Mouse (Mus musculus): Measurements from ENCODE around the gene Cdca7. TPM values are rescaled to one million over a fixed set of nuclear protein-coding genes. Genes with fewer than 3 reads are reported as not detected.

Cdca7 gene
- total RNA-seq (2021): 1 to 10 TPM; 3.1 to 9.1 TPM
- long read RNA-seq, experiment 1, partial matches to known transcripts: 1 of 4 reads
- long read RNA-seq, experiment 1, other reads (novel, unspliced or antisense): 1 of 4 reads
- long read RNA-seq, experiment 2, partial matches to known transcripts: 1 of 6 reads
- long read RNA-seq, experiment 2, other reads (novel, unspliced or antisense): 2 of 6 reads

DNA sequence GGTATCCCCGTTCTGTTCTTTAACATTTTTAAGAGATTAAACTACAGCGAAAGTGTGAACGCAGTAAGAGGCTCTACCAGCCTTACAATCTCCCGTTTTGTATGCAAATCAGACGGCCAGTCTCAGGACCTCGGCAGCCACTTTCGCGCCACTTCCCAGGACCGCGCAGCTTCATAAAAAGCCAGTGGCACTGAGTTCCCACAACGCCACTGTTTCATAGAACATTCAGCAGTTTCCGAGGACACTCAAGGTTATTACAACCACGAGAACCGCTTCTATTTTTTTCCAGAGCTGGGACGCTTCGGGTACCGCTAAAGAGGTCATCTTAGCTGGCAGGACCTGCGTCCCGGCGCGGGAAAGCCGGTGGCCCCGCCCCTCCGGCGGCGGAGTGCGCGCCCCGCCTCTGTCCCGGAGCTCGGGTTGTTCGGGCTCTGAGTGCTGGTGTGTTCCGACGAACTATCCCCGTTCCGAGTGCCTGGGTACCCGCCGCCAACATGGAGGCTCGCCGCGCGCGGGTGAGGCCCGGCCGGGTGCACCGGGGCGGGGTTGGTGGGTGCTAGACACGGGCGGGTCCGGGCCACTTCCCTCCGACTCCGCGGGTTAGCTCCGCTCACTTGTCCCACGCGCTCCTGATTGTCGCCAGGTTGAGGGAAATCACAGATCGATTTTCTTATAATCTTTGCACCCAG is at the start of gene Cdca7:
Gene Cdca7, plus strand, starts transcription at position 363 of the 689 bp plus-strand sequence.
- peak within 1 kb of the TSS; percentile 90 for H3K4me3 ChIP-seq
- peak within 1 kb of the TSS; percentile 92 for H3K27ac ChIP-seq
- DNase-seq (ENCODE audit: low spot score in 2 of 2): peak; percentile 12 to 48
- TF ChIP-seq CTCF (conservative IDR thresholded peaks at IDR 0.05): no peak

DNA sequence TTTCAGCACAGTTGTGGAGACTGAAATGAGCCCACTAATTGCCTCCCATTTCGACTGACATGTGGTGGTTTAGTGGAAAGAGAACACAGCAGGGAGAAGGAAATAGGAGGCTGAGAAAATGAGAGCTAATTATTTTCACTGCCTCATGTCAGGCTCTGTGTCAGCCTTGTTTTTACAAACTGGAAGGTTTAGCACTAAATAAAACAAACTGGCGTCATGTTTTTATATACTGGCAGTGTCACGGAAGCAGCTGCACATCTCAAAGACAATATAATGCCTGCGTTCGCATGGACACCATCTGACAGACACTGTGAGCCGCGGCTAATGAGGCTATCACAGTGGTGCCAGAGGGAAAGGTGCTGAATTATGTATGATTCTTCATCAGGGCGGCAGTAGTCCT is 49.2 kb upstream of the Cdca7 start:
- H3K4me3 ChIP-seq: peak overlapping the region; percentile 36
- peak overlapping the region; percentile 59 for H3K27ac ChIP-seq
- TF ChIP-seq CTCF (conservative IDR thresholded peaks at IDR 0.05): no peak
- DNase-seq (ENCODE audit: low spot score in 2 of 2): peak; percentile 26 to 52

DNA sequence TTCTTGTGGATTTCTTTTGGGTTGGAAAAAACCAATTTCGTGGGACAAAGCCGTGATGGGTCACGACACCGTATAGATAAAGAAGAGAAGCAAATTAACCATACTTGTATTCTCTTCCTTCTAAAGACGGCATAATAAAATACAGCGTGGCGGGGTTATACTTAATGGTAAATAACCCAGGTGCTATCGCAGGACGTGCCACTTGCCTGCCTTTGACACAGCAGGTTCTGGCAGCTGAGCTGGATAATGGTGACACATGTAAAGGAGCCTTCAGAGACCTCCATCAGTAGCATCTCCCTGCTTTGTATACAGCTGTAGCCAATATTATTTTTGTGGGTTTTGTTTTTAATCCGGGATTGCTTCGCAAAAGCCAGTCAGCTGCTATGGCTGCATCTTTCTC is 48.7 kb upstream of the Cdca7 start:
- peak overlapping the region; percentile 59 for H3K27ac ChIP-seq
- peak overlapping the region; percentile 36 for H3K4me3 ChIP-seq
- TF ChIP-seq CTCF (conservative IDR thresholded peaks at IDR 0.05): no peak
- DNase-seq (ENCODE audit: low spot score in 2 of 2): no peak

DNA sequence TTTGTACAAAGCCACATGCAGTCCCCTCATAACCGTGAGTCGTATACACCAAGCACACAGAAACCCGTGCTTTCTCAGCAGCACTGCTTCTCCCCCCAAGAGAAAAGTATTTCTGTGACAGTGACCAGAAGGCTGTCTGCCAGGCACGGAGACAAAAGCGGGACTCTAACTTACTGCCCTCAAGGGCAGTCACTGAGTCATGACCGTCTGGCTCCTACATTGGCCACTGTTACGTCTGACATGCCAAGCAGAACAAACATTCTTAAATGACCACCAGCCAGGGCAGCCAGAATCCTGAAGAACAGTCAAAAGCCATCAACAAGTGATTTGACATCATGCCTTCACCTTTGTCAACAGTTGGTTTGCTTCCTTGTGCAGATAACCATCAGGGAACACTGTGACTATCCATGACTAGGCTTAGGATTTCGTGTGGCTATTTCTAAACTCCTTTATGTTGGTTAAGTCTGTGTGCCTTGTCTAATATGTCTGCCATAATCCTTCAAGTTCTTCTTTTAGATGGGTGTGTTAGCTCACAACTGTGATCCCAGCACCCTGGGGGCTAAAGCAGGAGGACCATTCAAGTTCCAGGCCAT is 36.9 kb upstream of the Cdca7 start:
- TF ChIP-seq CTCF (conservative IDR thresholded peaks at IDR 0.05): no peak
- no peak for DNase-seq (ENCODE audit: low spot score in 2 of 2)
- no peak overlapping the region for H3K4me3 ChIP-seq
- no peak overlapping the region for H3K27ac ChIP-seq

DNA sequence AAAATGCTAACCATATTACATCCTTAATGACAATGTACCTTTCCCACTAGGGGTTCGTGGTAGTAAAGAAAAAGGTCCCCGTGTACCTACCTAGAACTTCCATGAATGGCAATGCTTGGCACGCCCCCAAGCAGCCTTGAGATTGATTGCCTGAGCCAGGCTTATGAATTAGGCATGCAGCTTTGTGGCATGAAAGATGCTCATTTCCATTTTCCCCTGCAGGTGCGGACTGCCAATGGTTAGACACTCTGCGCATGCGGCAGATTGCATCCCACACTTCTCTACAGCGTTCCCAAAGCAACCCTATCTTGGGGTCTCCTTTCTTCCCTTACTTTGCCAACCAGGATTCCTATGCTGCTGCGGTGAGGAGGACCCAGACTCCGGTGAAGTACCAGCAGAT is 34.9 kb upstream of the Cdca7 start:
- TF ChIP-seq CTCF (conservative IDR thresholded peaks at IDR 0.05): no peak
- no peak for DNase-seq (ENCODE audit: low spot score in 2 of 2)
- H3K4me3 ChIP-seq: no peak overlapping the region
- no peak overlapping the region for H3K27ac ChIP-seq

DNA sequence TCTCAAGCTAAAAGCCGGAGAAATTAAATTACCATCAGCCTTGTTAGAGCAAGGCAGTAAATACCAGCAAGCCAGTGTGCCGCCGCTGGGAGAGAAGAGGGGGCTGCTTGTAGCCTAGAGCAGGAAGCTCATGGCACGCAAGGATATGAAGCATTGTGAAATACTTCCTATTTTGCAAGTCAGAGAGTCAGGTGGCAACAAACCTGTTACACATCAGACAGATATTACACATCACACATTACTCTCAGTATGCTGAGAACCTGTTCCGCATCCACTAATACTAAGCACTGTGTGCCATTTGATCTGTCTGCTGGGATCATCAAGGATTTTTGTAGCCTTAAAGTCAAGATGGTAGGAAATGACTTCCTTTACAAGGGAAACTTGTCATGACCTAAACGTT is 33.1 kb upstream of the Cdca7 start:
- H3K27ac ChIP-seq: no peak overlapping the region
- H3K4me3 ChIP-seq: no peak overlapping the region
- no peak for DNase-seq (ENCODE audit: low spot score in 2 of 2)
- no peak for TF ChIP-seq CTCF (conservative IDR thresholded peaks at IDR 0.05)

DNA sequence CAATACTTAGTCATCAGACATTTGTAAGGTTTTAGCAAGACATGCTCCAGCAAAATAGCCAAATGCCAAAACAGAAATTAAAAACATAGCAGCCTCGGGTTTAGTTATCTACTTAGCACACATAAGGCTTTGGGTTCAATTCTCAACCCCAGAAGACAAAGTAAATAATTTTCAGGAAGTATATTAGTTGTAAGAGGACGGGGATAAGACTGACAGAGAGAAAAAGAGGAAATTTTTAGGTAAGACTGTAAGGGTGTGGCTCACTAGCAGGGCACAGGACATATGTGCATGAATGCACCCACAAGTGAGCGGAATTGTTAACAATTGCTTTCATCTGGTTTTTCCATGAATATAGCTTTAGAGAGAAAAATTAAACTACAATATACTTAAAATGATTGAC is 32.0 kb upstream of the Cdca7 start:
- DNase-seq (ENCODE audit: low spot score in 2 of 2): no peak
- TF ChIP-seq CTCF (conservative IDR thresholded peaks at IDR 0.05): no peak
- no peak overlapping the region for H3K27ac ChIP-seq
- H3K4me3 ChIP-seq: no peak overlapping the region

DNA sequence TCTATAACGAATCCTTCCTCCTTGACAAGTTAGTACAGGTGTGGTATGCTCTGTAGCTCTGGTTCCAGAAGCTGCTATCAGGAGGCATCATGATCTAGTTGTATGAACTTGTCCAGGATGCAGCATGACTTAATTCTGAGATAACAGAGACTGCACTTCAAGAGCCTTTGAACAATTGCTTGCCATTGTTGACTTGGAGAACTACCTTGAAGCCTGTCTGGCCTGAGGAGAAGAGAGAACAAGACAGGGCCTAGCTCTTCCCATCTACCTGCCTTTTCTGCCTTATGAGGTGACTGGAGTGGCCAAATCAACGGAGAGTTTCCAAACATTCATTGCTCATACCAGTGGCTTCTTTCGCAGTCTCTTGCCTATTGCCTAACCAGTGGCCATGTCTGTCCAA is 29.9 kb upstream of the Cdca7 start:
- no peak for TF ChIP-seq CTCF (conservative IDR thresholded peaks at IDR 0.05)
- H3K4me3 ChIP-seq: no peak overlapping the region
- no peak for DNase-seq (ENCODE audit: low spot score in 2 of 2)
- no peak overlapping the region for H3K27ac ChIP-seq

DNA sequence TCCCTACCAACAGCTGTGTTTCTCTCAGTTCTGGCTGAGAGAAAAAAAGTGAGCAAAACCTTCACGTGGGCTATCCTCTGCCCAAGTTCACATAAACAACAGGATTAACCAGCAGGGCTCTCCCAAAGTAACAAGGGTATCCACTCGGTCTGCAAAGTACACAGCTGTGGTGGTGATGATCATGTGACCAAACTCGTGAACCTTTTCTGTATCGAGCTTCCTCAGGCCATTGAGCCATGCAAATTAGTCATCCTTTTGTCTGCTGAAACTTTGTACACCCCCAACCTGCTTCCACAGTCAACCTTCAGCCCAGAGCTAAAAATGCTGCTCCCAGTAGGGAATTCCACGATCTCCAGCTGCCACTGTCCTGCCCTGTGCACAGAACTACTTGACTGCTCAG is 29.3 kb upstream of the Cdca7 start:
- no peak overlapping the region for H3K27ac ChIP-seq
- no peak overlapping the region for H3K4me3 ChIP-seq
- no peak for DNase-seq (ENCODE audit: low spot score in 2 of 2)
- no peak for TF ChIP-seq CTCF (conservative IDR thresholded peaks at IDR 0.05)

DNA sequence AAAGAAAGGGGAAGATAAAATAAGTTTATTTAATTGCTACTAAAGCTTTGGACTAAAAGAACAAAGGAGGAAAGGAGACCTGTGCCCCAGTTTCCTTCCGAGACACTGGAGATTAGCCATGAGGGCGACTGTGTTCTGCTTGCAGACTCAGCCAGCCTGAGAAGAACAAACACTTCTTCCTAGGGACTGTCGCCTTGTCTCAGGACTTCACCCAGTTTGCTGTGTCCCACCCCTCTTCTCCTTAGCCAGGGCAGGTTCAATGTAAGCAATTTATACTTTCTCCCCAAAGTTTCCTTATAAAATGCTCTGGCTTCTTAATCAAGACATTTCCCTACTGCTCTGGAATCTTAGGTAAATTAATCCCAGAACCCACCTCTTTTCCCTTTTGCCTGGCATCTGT is 22.4 kb upstream of the Cdca7 start:
- Histone ChIP-seq H3K4me3 (no peak overlapping the region), H3K27ac (no peak overlapping the region)
- TF ChIP-seq CTCF (conservative IDR thresholded peaks at IDR 0.05): no peak
- DNase-seq (ENCODE audit: low spot score in 2 of 2): no peak

DNA sequence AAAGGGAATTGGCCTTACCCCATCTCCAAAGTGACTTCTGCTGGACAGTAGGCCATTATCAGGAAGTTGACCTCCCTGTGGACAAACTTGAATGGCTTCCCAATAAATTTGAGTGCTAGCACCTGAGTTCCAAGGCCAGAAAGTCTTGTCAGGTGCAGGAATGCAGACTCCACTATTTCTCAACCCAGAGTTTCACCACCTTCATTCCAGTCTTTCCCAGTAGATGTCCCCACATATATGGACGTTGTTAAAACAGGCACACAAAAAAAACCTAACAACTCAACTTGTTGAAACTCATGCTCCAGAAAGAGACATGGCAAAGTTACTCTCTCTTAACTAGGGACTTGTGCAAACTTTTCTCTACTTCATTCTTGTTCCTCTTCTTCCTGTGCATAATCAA is 19.8 kb upstream of the Cdca7 start:
- H3K27ac ChIP-seq: no peak overlapping the region
- H3K4me3 ChIP-seq: no peak overlapping the region
- no peak for DNase-seq (ENCODE audit: low spot score in 2 of 2)
- peak; percentile 9; the same call in 1 of the 2 replicates for TF ChIP-seq CTCF (conservative IDR thresholded peaks at IDR 0.05)

DNA sequence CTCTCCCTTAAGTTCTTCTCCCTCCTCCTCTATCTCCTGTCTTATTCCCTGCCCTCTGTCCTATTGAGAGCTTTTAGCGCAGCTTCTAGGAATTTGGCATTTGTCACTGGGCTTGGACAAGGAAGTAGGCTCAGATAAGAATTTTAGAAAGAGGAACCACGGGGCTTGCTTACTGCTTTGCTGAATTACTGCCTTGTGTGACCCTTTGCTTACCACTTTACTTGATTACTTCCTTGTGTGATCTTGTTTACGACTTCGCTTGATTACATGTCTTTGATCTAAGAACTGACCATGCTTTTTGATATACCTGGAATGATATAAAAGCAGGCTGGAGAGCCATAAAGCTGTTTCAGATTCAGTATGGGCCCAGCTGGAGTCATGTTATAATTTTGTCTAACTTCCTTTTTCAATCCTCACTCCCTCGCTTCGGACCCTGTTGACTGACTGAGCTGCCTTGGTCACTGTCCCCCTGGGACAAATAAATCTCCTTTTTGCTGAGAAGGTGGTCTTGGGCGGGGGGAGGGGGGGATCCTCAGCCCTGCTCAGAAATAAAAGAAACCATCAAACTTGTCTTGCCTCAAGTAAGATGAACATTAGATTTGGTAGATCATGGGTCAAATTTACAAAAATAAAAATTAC is 11.5 kb upstream of the Cdca7 start:
- no peak overlapping the region for H3K4me3 ChIP-seq
- no peak overlapping the region for H3K27ac ChIP-seq
- no peak for TF ChIP-seq CTCF (conservative IDR thresholded peaks at IDR 0.05)
- DNase-seq (ENCODE audit: low spot score in 2 of 2): no peak

DNA sequence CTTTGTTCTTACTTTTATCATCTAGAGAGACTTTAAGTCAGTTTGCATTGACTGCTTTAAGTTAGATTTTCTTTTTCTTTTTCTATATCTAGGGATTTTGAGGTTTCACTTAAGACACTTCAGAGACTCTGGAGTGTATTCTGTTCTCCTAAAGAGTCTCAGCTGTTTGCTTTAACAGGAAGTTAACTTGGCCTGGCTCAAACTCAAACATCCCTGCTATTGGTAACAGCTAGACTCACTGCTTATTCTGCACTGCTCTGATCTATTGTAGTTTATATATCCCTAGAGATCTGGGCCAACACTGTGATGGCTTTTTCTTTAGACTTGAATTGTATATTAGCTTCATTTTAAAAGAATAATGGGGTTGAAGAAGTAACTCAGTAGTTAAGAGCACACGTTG is 8.4 kb upstream of the Cdca7 start:
- TF ChIP-seq CTCF (conservative IDR thresholded peaks at IDR 0.05): no peak
- no peak overlapping the region for H3K27ac ChIP-seq

More for the DNA sequence above, 8.4 kb upstream of the Cdca7 start:
- DNase-seq (ENCODE audit: low spot score in 2 of 2): no peak
- H3K4me3 ChIP-seq: no peak overlapping the region

Measured in layer of hippocampus, adult 2 months (tissue).